Mouse (Mus musculus) neutrophil, adult 5-6 weeks (primary cell): ENCODE data around the gene Grm1. TPM values are rescaled to one million over a fixed set of nuclear protein-coding genes. Genes with fewer than 3 reads are reported as not detected.

Source experiments
- ATAC-seq: fragments of 151-379, 151-347 bp; 2 replicates; pipeline ENCODE4 v1.8.0; 2017; ENCODE audit warnings: mild to moderate bottlenecking, moderate TSS enrichment; ENCODE audit not compliant: insufficient number of reproducible peaks, poor library complexity, low FRiP score, severe bottlenecking; ENCODE audit errors: extremely low read depth
- total RNA-seq: library from RNA; stranded (forward); fragments of 200-1000 nt; gene quantifications from 2 replicates; pipeline ENCODE4 v1.2.3, GENCODE M21; 2017

Gene Grm1
- total RNA-seq, 1 experiment from 2014 or later: 4.3 TPM

GRCm38 (mm10) chr10:10656621-10657020 is 425.5 kb downstream of the Grm1 start:
- no peak for ATAC-seq

DNA sequence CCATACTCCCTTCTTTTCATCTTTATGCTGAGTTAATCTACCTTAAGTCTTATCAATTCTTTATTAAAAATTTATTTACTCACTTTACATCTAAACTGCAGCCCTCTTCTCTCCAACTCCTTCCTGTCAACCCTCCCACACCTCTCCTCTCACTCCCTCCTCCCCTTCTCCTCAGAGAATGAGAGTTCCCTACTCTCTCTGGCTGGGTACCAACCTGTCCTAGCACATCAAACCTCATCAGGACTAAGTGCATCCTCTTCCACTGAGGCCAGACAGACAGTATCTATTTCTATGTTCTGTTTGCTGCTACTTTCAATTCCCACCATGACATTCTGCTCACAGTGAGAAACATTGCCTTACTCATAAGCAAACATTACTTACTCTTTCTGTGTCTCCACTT is 426.2 kb downstream of the Grm1 start:
- ATAC-seq: no peak

Other genes starting within 250 kb of the Grm1 start
- 45.7 and 50.4 TPM in 2 replicates for gene Shprh, start 67.1 kb upstream of the Grm1 start, total RNA-seq
- 10.7 and 12.0 TPM in 2 replicates for gene Fbxo30, start 199.0 kb upstream of the Grm1 start, total RNA-seq